Mouse (Mus musculus) myocyte (in vitro differentiated cells): ENCODE measurements around the gene Gm2115.

Experiments used
- CEBPB ChIP-seq: IDR thresholded peaks from 2 replicates; pipeline ENCODE4 v1.6.1; 2011; ENCODE audit warnings: mild to moderate bottlenecking, moderate library complexity; ENCODE audit not compliant: poor library complexity, insufficient read depth, severe bottlenecking
- E2F4 ChIP-seq: IDR thresholded peaks from one replicate; pipeline ENCODE4 v1.6.1; 2011; ENCODE audit warnings: mild to moderate bottlenecking, control low read depth, moderate library complexity; ENCODE audit not compliant: insufficient read depth
- MAX ChIP-seq: IDR thresholded peaks from one replicate; pipeline ENCODE4 v1.6.1; 2011; ENCODE audit warnings: low read depth, mild to moderate bottlenecking, control low read depth
- MYOD1 ChIP-seq, 3 experiments: IDR thresholded peaks; one replicate each; pipeline ENCODE4 v1.6.1; 2011; ENCODE audit warnings: control low read depth in 2 of 3, low read depth in 2 of 3, mild to moderate bottlenecking in 2 of 3, moderate library complexity in 1 of 3; ENCODE audit not compliant: insufficient read length in 2 of 3, control insufficient read depth in 1 of 3
- MYOG ChIP-seq, 3 experiments: IDR thresholded peaks; one replicate each; pipeline ENCODE4 v1.6.1; 2011; ENCODE audit warnings: control low read depth in 2 of 3, low read depth in 2 of 3, mild to moderate bottlenecking in 2 of 3; ENCODE audit not compliant: insufficient read length in 2 of 3, control insufficient read depth in 1 of 3, insufficient read depth in 1 of 3
- POLR2A ChIP-seq: IDR thresholded peaks from one replicate; pipeline ENCODE4 v1.6.1; 2011; ENCODE audit warnings: low read depth, mild to moderate bottlenecking, control low read depth, moderate library complexity; ENCODE audit not compliant: insufficient read length
- TCF12 ChIP-seq: IDR thresholded peaks from one replicate; pipeline ENCODE4 v1.6.1; 2011; ENCODE audit warnings: mild to moderate bottlenecking, control low read depth; ENCODE audit not compliant: poor library complexity, insufficient read depth, severe bottlenecking
- TCF3 ChIP-seq: IDR thresholded peaks from one replicate; pipeline ENCODE4 v1.6.1; 2011; ENCODE audit warnings: low read depth, control low read depth; ENCODE audit not compliant: insufficient read length
- USF1 ChIP-seq: IDR thresholded peaks from one replicate; pipeline ENCODE4 v1.6.1; 2011; ENCODE audit warnings: low read depth, mild to moderate bottlenecking, control low read depth, moderate library complexity

DNA sequence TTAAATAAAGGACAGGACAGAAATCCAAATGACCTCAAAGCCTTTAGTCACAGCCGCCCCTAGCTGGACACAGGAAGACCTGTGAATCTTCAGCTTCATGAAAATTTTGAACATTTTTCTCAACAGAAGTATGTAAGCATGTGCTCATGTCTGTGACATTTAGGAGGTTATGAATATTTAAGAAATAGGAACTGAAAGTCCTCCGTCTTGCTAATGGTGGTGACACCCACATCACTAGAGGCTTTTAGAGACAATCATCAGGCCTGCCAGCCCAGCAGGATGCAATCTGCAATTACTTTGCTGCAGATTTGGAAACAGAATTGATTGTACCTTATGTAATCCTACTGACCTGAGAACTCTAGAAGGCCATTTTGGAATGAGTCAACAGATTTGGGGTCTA, 22.7 kb downstream of the Gm2115 start:
- TF ChIP-seq POLR2A (no peak), USF1 (no peak), E2F4 (no peak), MYOD1 (IDR thresholded peaks at IDR 0.05; ENCODE audit: control insufficient read depth in 1 of 3, insufficient read length in 2 of 3, low read depth in 2 of 3) (no peak), CEBPB (no peak), MAX (no peak), TCF12 (no peak), TCF3 (no peak), MYOG (IDR thresholded peaks at IDR 0.05; ENCODE audit: control insufficient read depth in 1 of 3, insufficient read depth in 1 of 3, insufficient read length in 2 of 3, low read depth in 2 of 3) (no peak)
